ENCODE assay signal across 15 mouse cellular contexts in the genomic region with DNA sequence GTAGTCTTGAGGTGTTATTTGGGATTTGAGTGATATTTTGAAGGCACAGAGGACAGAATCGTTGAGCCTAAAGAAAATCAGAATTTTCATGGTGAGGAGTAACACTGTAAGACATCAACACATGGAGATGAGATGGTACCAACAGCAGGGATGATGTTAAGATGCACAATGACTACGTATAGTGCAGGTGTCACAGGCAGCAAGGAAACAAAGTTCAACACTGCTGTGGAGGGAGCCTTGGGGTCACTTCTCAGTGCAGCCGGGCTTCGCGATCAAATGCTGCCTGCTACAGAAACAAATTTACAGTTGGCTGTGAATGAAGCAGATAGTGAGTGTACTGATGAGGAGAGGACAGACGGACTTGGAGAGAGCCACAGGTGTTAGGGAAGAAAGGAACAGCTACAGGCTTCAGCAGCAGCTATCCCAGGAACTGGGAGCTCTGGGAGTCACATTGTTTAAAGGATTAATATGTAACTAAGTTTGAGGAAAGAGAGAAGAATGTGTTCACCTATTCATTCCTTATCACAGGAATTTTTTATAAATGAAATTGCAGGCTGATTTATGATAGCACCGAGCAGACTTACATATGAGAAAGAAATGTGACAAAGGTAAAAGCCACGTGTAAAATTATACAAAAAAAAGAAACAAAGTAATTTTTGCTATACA.
"Had no signal": no experiment of that assay in that cellular context is flagged by ENCODE, and none has a peak within 500 bp of the region (broad histone marks: within the 10 kb centered on the region; RNA-seq: fewer than 3 reads in every experiment).

No protein-coding gene starts in this region.

- H3K9ac ChIP-seq: limb, embryonic 13.5 days; liver, embryonic 12.5 days; liver, embryonic 15.5 days had no signal

- H3K4me3 ChIP-seq: limb, embryonic 10.5 days; limb, embryonic 13.5 days; liver, embryonic 12.5 days; liver, embryonic 15.5 days had no signal

- H3K27ac ChIP-seq: kidney, postnatal 0 days; limb, embryonic 10.5 days; limb, embryonic 13.5 days; liver, embryonic 12.5 days; liver, embryonic 15.5 days had no signal

- H3K27me3 ChIP-seq: limb, embryonic 13.5 days; liver, embryonic 12.5 days; liver, embryonic 15.5 days had no signal

- H3K36me3 ChIP-seq: limb, embryonic 10.5 days; limb, embryonic 13.5 days; liver, embryonic 12.5 days; liver, embryonic 15.5 days had no signal

- H3K9me3 ChIP-seq: limb, embryonic 10.5 days; limb, embryonic 13.5 days; liver, embryonic 12.5 days; liver, embryonic 15.5 days had no signal

- H3K4me2 ChIP-seq: limb, embryonic 13.5 days; liver, embryonic 15.5 days; midbrain, embryonic 11.5 days had no signal

- ATAC-seq: liver, embryonic 12.5 days had no signal

- DNase-seq: kidney, adult 2 months; kidney, postnatal 25 days; liver; lung, adult 2 months; lung, postnatal 14 days; lung, postnatal 4 days; midbrain, embryonic 14.5 days; thymus, adult 18-20 months; thymus, postnatal 36 days had no signal
